Mouse (Mus musculus) urinary bladder, postnatal 10 days (tissue): ENCODE measurements around the gene Gpr162.
"Not testable (repeated sequence)": the region's sequence is repeated elsewhere in the genome, so short reads cannot be mapped to it uniquely, and the experiment has no call there.

ENCODE experiments used
- DNase-seq: peaks from one replicate; pipeline ENCODE4 v3.0.0; 2022; ENCODE audit warnings: low spot score

The Gpr162 gene

DNA sequence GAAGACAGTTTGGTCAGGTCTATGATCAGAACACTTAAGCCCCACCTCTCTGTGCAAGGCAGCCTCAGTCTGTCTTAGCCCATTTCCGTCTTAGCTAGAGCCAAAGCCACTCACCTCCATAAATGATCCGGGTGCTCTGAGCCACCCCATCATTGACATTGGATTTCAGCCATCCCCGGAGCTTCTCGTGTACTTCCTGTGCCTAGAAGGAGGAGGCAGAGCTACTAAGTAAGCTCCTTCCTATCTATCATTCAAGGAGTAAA is 52.4 kb downstream of the Gpr162 start:
- DNase-seq: no peak

DNA sequence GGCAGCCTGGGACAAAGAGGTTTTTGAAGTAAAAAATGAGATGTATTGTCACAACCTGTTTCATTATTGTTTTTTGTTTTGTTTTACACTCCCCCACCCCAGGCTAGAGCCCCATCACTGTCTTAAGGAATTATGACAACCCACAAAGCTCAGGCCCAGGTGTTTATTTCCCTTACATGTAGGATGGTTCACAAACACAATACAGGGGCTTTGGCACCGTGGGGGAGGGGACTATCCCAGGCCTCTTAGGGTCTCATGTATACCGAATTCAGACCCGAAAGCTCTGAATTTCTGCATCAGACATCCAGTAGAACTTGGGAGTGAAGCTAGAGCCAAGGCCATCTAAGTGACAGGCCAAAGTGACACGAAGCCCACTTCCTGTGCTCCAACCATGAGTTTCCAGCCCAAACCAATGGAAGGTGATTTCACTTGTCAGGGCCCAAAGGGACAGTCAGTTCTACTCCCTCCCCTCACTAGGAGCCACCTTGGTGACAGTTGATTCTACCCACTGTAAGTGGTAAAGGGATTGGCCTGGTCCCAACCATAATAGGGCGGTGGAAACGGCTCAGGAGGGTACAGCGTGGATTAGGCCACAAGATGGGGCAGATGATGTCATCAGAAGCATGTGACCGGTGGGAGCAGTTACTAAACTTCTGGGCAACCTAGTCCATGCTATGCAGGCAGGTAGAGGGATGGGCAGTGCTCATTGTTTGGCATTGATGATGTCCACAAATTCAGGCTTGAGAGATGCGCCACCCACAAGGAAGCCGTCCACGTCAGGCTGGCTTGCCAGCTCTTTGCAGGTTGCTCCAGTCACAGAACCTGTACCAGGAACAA is 53.0 kb downstream of the Gpr162 start:
- DNase-seq: not testable (repeated sequence)

DNA sequence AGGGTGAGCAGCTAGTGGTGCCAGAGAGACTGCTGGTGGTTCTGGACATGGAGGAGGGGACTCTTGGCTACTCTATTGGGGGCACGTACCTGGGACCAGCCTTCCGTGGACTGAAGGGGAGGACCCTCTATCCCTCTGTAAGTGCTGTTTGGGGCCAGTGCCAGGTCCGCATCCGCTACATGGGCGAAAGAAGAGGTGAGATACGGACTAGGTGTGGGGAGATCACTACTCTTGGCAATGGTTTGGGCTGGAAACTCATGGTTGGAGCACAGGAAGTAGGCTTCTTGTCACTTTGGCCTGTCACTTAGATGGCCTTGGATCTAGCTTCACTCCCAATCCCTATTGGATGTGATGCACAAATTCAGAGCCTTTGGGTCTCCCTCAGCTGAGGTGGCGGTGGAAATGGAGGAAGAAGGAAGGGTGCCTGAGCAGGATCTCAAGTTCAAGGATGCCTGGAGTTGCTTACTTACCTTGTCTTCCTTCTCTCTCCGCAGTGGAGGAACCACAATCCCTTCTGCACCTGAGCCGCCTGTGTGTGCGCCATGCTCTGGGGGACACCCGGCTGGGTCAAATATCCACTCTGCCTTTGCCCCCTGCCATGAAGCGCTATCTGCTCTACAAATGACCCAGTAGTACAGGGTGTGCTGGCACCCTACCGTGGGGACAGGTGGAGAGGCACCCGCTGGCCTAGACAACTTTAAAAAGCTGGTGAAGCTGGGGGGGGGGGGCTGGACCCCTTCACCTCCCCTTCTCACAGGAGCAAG is 53.8 kb downstream of the Gpr162 start:
- DNase-seq: no peak

DNA sequence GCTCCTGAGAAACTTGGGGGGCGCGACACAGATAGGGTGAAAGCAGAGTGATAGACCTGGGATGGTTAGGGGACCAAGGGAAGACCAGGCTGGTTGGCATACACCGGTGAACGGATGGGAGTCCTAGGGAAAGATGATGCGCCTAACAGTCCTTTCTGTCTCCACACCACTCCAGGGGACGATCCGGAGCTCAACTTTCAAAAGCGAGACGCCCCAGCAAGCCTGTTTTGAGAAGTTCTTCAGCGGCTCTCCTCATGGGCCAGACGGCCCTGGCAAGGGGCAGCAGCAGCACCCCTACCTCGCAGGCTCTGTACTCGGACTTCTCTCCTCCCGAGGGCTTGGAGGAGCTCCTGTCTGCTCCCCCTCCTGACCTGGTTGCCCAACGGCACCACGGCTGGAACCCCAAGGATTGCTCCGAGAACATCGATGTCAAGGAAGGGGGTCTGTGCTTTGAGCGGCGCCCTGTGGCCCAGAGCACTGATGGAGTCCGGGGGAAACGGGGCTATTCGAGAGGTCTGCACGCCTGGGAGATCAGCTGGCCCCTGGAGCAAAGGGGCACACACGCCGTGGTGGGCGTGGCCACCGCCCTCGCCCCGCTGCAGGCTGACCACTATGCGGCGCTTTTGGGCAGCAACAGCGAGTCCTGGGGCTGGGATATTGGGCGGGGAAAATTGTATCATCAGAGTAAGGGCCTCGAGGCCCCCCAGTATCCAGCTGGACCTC is 54.6 kb downstream of the Gpr162 start:
- no peak for DNase-seq
